Mouse (Mus musculus): ENCODE measurements at regions not wholly inside any gene's neighbourhood (a gene's known extent, or its start where the extent isn't known, plus 50 kb on each side); places are given as distances from the start of the nearest gene placed in this dataset.

GRCm38 (mm10) chr12:35656563-35656962 is 121.7 kb upstream of the Ahr start:
- TF ChIP-seq CTCF (IDR thresholded peaks at IDR 0.05; ENCODE audit: borderline replicate concordance, control insufficient read depth, extremely low read depth, insufficient read depth, low read length, poor library complexity) (no peak), POLR2A (IDR thresholded peaks at IDR 0.05; ENCODE audit: control insufficient read depth, extremely low read depth, insufficient read depth, low read length, poor library complexity) (no peak)
